Mouse (Mus musculus) adrenal gland, adult (tissue): Measurements from ENCODE around the gene Dhdds.
"Not testable (repeated sequence)": the region's sequence is repeated elsewhere in the genome, so short reads cannot be mapped to it uniquely, and the experiment has no call there.

Source experiments
- DNase-seq, 2 experiments: peaks; one replicate each; pipeline ENCODE4 v3.0.0; 2022 to 2023; ENCODE audit warnings: low spot score in 1 of 2; ENCODE audit not compliant: inconsistent age in 2 of 2

Gene Dhdds

DNA sequence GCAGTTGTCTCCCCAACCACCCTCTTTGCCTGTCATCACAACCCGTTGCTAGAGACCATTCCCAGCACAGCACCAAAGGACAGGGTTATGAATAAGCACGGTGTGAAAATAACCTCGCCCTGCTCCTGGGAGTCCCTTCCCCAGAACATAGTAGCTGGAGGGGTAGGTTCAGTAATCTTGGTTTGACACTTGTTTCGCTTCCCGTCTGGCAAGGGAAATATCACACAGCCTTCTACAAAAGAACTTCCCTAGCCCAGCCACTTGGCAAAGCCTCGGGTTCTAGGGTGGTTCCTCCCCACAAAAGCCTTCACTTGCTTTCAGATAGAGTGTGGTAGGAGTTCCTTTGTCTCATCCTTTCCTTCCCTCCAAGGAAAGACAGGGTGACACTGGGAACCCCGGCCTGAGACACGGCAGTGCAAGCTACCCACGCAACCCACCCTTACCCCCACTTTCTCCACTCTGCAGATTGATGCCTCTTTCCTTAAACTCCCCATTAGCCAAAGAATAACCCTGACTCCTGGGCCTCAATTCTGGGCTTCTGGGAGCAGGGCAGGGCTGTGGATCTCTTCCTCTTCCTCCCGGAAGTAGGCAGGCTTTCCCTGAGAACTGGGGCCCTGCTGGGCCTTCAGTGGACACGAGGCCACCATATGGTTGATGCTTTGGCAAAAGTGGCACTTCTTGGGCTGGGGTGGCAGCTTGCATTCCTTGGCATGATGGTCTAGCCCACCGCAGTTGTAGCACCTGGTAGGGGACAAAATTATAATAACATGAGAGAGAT is 5.1 kb upstream of the Dhdds start:
- DNase-seq: no peak

DNA sequence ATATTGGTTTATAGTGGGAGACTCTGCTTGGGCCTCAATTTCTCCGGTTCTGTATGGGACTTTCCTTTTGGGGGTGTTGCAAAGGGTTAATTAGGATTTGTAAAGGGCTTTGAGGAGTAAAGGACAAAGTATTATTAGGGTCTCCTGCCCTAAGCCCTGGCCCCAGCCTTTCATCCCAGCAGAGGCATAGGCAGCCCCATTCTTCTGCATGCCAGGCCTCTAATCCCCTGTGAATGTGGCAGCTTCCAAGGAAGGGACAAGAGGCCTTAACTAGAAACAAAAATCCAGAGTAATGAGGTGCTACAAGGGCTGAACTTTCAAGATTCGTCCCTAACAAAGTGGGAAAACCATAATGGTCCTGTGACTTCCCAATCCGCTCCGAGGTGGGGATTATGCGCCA is 2.2 kb upstream of the Dhdds start:
- no peak for DNase-seq

DNA sequence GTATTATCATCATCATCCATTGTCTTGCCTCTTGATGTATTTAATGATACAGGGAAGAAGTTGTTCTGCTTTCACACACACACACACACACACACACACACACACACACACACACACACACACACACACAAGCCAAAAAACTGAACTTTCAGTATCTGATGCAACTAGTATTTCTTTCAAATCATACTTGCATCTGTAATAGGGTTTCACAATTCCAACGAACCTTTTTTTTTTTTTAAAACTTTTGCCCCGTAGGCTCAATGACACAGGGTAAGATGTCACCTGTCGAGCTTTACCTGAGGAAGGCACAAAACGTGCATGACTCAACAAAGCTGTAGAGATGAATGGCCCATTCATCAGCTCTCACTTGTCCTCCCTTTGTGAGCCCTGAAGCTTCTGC is 1.5 kb upstream of the Dhdds start:
- DNase-seq: no peak

DNA sequence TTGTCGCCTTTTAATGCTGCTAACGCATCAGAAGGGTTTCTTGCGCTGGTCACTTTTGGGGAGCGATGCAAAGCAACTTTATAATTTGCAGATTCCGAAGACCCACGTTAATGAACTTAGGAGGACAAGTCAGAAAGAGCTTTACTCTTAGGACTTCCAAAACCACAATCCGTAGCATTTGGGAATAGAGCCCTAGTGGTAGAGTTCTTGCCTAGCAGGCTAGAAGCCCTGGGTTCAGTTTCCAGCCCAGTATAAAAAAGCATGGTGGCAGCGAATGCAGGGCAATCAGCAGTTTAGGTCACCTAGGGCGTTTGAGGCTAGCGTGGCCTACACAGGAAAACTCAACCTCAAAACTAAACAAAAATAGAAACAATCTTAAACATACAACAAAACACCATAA is 992 bp upstream of the Dhdds start:
- DNase-seq: no peak

DNA sequence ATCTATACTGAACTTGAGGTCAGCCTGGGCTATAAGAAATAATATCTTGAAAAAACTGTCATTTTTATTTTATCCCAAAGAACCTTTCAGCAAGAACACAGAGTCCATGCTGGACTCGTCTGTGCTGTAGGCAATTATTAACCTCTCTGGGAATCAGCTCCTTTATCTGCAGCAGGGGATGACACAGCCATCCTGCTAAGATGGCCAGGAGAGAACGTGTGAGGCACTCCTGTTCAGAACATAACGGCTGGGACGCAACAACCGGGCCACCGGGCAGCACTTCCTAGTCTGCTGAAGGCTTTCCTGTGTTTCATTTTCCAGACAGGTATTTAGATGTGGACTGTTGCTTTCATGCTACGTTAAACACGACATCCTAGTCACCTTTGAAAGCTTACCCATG is 6.0 kb downstream of the Dhdds start:
- DNase-seq: no peak

DNA sequence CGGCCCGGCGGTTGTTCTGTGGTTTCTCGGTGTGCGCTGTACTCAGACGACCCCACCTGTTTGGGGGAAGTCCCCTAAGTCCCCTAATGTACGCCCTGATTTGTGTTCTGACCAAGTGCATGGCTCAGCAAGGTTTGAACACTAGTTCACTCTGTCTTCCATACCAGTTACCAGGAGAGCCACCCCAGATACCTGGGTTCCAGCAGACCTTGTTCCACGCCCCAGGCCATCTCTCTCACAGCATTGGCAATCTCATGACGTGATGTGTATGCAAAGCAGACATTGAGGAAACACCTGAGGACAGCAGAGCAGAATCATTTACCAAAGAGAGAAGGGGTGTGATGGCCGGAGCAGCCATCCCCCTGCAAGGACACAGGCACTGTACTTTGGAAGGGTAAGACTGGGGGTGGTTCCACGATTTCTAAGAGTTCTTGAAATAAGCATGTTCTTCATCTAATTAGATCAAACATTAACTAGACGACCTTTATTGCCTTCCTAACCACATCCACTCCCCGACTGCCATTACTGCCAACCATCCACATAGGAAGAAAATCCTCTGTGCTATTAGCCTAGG is 9.5 kb downstream of the Dhdds start:
- DNase-seq: no peak

DNA sequence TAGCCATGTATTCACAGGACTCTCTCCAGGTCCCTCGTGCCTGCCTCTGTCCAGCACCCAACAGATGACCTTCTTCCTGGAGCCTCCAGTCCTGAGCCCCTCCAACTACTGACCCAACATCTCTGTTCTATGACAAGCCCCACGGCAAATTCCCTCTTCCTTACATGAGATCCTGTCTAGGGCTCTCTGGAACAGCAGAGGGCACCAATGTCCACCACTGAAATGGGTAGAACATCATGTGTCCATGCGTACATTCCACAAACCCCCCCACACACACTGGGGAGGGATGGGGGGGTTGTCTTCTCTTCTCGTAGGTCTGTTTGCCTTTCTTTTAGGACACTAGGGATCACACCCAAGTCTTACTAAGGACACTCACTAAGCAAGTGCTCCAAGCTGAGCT is 10.7 kb downstream of the Dhdds start:
- no peak for DNase-seq

DNA sequence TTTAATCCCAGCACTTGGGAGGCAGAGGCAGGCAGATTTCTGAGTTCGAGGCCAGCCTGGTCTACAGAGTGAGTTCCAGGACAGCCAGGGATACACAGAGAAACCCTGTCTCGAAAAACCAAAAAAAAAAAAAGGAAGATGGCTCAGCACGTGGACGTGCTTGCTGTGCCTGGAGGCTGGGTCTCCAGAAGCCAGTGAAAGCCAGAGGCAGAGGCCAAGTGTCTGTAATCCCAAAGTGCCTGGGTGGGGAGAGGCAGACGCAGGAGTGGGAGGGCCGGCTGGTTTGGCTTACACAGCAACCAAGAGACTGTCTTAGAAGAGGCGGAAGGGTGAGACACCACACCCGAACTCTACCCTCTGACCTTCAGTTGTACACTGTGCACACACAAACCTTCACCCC is 12.4 kb downstream of the Dhdds start:
- DNase-seq: not testable (repeated sequence)

DNA sequence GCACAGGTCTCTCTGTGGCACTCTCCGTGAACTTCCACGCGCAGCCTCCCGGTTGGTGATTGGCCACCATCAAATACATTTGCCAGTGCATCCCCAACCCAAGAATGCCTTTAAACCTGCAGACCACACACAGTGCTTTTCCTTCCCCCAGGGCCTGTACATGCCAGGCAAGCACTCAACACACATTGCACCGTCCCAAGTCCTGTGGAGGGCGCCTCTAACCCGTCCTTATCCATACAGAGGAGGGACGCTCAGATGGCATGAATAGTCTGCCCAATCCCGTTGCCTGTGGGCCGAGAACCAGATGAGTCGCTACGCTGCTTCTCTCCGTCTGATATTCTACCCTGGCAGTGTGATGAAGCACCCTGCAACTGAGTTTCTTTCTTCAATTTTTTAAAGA is 17.8 kb downstream of the Dhdds start:
- DNase-seq: no peak

DNA sequence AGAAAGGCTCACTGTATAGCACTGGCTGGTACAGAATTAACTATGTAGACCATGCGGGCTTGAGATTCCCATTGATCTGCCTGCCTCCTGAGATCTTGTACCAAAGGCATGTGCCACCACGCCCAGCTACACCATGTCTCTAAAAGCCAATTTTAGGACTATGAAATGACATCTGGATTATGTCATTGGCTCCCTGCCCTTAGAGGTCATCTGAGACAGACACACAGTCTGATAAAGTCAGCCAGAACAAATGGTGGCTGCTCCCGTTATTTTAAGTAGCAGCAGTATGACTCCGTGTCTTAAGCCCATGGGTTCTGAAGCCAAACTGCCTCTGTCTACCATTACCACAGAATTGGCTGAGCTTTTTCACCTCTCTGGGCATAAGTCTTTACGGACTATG is 20.2 kb downstream of the Dhdds start:
- DNase-seq: peak in 1 of 2 experiments; percentile 69

DNA sequence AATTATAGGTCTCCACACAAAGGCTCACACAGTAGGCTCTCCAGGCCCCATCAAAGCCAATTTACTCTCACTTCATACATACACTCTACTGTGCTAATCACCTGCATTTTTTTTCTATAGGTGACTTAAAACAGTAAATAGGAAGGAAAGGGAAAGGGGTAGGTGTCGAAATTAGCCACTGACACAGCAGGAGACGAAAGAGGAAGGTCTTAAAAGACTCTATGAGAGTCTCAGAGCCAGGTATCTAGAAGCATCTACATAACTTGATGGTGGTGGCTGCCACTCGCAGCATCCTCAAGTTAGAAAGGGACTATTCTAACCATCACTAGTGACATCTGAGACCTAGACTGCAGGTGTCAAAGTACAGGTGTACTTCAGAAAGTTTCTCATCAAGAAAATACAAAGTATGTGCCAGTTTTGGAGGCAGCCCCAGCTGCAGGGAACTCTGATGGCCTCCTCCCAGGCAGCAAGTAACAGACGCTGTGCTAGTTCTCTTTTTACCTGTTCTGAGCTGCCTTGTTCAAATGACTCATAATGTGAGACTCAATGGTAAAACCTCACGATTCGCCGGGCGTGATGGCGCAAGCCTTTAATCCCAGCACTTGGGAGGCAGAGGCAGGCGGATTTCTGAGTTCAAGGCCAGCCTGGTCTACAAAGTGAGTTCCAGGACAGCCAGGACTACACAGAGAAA is 22.6 kb downstream of the Dhdds start:
- no peak for DNase-seq

DNA sequence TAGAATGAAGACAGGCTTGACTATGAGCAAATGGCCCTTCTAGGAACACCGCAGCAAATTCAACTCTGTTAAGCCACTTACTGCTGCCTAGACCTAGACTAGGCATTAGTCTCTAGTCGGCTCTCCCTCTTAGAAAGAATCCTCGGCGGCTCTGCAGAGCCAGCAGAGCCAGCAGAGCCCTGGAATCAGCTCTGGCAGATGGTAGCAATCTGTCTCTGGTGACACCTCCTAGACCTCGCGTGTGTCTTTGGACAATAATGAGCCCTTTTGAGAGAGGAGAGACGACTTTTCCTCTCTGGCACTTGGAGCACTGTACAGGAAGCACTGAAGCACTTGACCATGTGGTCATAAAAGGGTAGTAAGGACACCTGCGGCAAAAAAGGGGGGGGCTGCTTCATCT is 29.0 kb downstream of the Dhdds start:
- no peak for DNase-seq

DNA sequence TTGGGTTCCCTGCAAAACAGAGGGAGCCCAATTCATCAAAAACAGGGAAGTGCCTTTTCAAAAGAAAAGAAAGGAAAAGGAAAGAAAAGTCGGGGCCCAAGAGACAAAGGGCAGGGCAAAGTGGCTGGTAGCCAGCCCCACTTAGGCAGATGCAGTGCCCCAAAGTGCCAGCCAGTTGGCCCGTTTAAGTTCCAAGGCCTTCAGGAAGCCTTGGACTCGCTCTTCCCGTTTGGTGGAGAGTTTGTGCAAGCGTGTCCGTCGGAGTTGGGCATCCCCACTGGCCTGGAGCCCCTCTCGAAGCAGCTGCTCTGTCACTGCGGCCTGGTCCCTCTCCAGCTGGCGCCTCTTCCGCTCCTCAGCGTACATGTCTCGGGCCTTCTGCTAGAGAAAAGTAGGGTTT is 29.8 kb downstream of the Dhdds start:
- peak in 1 of 2 experiments; percentile 29 for DNase-seq

DNA sequence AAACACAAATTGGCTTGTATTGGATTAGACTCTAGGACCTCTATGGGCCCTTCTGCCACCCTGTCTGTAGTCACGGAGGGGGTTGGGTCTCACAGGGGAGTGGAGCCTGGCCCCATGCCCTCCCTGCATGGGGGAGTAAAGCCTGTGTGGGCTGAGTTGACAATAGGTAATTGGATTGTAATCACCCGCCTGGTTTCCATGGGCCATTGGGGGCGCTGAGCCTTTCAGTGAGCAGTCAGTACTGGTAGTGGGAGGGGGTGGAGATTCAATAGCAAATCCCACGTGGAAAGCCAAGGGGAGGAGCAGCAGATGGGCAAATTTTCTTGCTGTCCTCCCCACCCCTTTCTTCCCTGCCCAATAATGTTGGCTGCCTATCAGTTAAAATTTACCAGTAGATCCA is 30.5 kb downstream of the Dhdds start:
- DNase-seq: peak in 1 of 2 experiments; percentile 34

DNA sequence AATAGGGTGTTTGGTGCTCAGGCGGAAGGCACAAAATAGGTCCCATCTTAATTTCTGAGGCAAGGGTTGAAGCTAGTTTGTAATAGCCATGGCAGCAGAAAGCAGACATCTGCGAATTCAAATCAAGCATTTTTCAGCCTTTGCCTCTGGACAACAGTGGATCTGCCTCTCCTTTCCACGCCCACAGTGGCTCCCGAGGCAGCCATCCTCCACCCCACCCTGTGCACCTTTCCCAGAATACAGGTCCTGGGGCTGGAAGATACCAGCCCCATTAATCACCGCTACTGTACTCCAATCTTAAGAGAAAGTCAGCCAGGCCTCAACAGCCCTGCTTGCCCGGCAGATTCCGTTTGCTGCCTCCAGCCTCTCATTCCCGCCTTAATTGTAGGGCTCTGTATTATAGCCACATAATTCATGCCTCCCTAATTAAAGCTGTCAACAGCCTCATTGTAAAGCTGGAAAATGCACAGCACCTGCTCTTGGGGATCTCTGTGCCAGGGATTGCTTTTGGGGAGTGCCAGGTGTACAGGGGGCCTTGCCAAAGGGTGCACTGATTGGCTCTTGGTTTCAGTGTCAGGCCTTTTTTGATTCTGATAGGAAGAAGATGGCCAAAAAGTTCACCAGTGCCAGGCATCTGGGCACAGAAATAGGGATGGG is 31.5 kb downstream of the Dhdds start:
- peak; percentile 23 to 48 for DNase-seq

DNA sequence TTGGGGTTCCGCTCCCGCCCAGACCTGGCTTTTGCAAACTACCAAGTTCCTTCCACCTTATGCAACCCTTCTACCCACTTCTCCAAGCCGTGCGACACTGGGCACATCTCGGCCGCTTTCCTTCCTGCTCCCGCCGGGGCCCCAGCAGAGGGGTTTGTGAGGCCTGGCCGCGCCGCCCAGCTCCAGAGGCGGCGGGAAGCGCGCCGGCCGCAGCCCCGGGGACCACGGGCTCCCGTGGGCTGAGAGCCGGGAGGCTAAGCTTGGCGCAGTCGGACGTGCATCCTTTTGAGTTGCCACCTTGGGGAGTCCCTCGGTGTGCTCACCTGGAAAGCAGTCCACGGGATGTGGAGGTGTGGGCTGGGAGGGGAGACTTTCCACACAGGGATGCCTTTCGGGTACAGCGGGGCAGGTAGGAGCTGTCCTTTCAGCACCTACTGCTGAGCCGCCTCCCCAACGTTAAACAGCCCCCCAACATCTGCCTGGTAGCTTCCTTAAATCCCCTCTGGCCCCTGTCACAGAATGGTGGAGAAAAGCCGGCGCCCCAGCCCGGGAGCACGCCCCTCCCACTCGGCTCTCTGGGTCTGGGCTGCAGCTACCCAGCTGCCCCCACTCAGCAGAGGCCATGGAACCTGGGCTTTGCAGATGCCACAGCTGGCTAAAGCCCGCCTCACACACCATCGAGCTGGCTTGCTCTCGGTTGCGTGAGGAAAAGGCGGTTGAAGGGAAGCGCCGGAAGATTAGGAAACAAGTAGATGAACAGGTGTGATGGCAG is 32.4 kb downstream of the Dhdds start, which contains the start of gene Hmgn2:
Gene Hmgn2 (minus strand): TSS at position 501 of the 772 bp plus-strand sequence.
- no peak for DNase-seq

DNA sequence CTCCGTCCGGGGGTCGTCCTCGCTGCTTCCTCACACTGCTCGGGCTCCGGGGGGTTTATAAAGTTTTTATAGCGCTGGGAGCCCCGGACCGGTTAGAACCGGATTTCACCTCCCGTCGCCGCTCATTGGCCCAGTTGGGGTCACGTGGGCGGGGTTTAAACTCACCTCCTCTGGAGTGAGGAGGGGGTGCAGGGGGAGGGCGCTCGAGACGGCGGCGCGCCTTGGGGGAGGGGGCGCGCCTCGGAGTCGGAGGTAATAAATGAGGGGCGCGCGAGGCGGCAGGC is 32.9 kb downstream of the Dhdds start:
- DNase-seq: peak; percentile 90 to 96

DNA sequence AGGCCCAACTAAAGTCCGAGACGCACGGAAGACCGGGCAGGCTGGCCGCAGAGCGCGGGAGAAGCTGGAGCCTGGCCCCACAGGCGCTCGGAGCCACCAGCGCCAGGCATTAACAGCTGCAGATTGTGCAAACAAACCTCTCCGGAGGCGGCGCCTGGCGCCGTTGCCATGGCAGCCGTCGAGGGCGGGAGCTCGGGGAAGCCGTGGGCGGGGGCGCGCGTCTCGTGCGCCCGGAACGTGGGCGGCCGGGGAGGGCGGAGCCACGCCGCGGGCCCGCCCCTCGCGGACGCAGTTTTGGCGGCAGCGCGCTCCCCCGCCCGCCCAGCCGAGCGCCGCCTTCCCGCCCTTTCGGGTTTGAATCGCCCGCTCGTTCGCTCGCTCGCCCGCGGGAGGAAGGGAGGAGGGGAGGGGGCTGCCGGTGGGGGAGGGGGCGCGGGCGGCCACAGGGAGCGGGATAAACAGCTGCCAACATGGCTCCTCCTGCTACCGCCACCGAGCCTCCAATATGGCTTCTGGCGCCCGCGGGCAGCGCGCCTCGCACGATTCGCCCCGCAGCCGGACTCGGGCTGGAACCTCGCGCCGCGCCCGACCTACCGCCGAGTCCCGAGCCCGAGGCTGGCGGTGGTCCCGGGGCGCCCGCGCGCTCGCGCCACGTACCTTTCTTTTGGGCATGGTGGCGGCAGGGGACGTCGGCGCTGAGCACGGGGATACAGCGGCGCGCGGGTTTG is 33.4 kb downstream of the Dhdds start:
- peak; percentile 99 for DNase-seq

DNA sequence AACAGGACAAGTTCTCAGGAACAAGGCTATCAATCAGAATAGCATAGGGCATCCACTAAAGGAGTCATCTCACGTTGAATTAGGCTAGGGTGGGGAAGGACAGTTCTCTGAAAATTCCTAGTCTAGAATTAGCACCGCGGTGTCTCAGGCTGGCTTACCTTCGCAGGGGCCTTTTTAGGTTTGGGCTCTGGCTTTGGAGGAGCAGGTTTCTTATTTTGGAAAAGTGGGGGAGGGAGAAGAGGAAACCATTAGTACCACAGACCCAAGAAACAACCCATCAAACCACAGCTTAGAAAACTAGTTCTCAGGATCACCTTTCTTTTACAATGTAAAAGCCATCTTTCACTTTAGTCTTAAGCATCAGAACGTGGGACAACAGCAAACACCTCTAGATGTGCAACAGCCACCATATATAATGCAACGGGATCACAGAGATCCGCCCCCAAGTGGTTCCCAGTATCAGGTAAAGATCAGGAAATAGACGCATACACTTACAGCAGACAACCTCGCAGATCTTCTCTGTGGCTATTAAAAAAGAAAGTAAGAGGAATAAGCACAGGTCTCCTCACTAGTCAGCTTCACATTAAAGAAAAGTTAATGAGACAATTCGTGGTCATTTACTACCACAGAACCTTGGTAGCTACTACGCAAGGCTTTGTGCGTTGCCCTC is 34.3 kb downstream of the Dhdds start:
- peak in 1 of 2 experiments; percentile 54 for DNase-seq

DNA sequence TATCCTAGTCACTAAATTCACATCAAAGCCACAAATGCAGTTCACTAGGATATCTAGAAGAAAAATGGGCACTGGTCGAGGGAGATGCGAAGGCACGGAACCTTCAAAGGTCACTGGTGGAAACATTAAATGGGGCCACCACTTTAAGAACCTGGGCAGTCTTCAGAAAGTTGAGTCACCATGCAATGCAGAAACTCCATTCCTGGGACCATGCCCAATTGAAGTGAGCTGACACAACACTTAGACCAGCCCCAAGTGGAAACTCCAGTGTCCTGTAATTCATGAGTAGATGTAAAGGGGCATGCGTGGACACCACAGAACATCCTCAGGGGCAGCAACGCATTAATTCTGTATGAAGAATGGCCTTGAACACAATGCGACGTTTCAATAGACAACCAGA is 38.2 kb downstream of the Dhdds start:
- peak in 1 of 2 experiments; percentile 60 for DNase-seq
